Mouse (Mus musculus) small intestine, adult 2 months (tissue): ENCODE data around the gene Nfkb1. TPM values are rescaled to one million over a fixed set of nuclear protein-coding genes. Genes with fewer than 3 reads are reported as not detected.

Experiments
- H3K27ac ChIP-seq: fragments of 200-500 bp; 2 replicates; pipeline ENCODE4 v1.5.1; 2012; ENCODE audit warnings: low read depth, low read length, control low read depth, inconsistent platforms; ENCODE audit not compliant: insufficient read depth
- H3K27me3 ChIP-seq: fragments of 200-500 bp; 2 replicates; pipeline ENCODE4 v1.6.1; 2012; ENCODE audit warnings: mild to moderate bottlenecking, moderate library complexity, low read length, inconsistent platforms; ENCODE audit not compliant: control insufficient read depth, insufficient read depth
- H3K36me3 ChIP-seq: fragments of 200-500 bp; 2 replicates; pipeline ENCODE4 v1.6.1; 2012; ENCODE audit warnings: mild to moderate bottlenecking, low read length, control low read depth, inconsistent platforms; ENCODE audit not compliant: control insufficient read depth, insufficient read depth
- H3K4me1 ChIP-seq: fragments of 200-500 bp; 2 replicates; pipeline ENCODE4 v1.6.1; 2012; ENCODE audit warnings: low read length, inconsistent platforms, mixed read lengths; ENCODE audit not compliant: control insufficient read depth, insufficient read depth, insufficient read length
- H3K4me3 ChIP-seq: fragments of 200-500 bp; 2 replicates; pipeline ENCODE4 v1.5.1; 2012; ENCODE audit warnings: low read depth, mild to moderate bottlenecking, control low read depth, inconsistent platforms, low read length, moderate library complexity
- CTCF ChIP-seq: fragments of 200-500 bp; IDR thresholded peaks from 2 replicates; pipeline ENCODE4 v1.5.1; 2012; ENCODE audit warnings: low read depth, mild to moderate bottlenecking, control low read depth, inconsistent platforms, low read length, moderate library complexity, mixed read lengths; ENCODE audit not compliant: insufficient replicate concordance, insufficient read length; ENCODE audit errors: extremely low read depth
- POLR2A ChIP-seq: fragments of 200-500 bp; IDR thresholded peaks from 2 replicates; pipeline ENCODE4 v1.6.1; 2012; ENCODE audit warnings: low read depth, mild to moderate bottlenecking, control low read depth, inconsistent platforms, low read length, moderate library complexity
- WGBS: fragments of 180-500 bp; shearing (Covaris S2); methylation state at CpG from one replicate; pipeline ENCODE4 v1.1.7; 2018; 5-methylcytosine and 5-hydroxymethylcytosine counted together
- polyA plus RNA-seq: library from polyadenylated mRNA; depleted of rRNA; stranded (reverse); fragments of >200 nt; gene quantifications from 2 replicates; pipeline ENCODE4 v1.2.3, GENCODE M21; 2012; rRNA removed

The Nfkb1 gene
- 34.9 and 94.2 TPM in 2 replicates for polyA plus RNA-seq

DNA sequence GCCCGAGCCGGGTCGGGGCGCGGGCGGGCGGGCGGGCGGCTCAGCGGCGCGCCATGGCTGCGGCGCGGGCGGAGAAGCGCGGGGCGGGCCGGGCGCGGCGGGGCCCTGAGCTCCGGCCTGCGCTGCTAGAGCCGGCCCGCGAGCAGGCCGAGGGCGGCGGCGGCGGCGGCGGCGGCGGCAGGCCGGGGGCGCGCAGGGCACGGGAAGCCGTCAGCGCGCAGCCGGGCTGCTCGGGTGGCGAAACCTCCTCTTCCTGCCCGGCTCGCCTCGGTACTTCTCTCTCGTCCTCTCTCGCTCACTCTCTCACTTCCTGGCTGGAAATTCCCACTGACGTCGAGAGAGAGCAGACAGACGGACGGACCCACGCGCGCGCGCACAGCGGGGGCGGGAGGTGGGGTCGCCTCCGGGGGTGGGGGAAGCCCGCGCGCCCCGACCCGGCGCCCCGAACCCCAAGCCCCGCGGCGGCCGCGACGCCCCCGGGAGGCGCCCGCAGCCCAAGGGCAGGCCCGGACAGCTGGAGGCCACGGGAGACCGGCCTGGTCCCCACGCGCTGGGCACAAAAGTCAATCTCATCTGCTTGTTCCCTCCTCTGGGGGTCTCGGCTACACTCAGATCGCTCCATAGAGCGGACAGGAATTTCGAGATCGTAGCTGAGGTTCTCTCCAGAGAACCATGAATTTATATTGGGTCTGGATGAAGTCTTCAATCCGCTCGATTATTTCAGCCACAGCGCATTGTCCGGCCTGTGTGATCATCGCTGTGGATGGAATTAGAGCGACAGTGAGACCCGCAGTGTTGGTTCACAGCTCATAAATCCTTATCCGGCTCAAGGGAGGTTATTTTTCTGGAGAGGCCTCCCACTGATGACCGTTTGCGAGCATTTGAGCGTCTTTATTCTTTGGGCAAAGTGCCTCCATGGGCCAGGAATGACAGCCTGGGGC is at the start of gene Nfkb1:
Nfkb1 (minus strand) TSS at position 357 of the 941 bp plus-strand sequence.
- 2% methylated on average over 102 of the region's 102 CpGs for WGBS
- Histone ChIP-seq H3K27me3 (no peaks in the 10 kb centered on the region), H3K4me3 (peak within 1 kb of the TSS; percentile 98), H3K27ac (peak within 1 kb of the TSS; percentile 92), H3K4me1 (peaks cover 13% of the 10 kb centered on the region; the same call in 1 of the 2 replicates), H3K36me3 (0 out of 2 replicates have a peak, but pooled peaks cover under 1% of the 10 kb centered on the region)
- peak; percentile 53; the same call in 1 of the 2 replicates for TF ChIP-seq POLR2A
- no peak for TF ChIP-seq CTCF

DNA sequence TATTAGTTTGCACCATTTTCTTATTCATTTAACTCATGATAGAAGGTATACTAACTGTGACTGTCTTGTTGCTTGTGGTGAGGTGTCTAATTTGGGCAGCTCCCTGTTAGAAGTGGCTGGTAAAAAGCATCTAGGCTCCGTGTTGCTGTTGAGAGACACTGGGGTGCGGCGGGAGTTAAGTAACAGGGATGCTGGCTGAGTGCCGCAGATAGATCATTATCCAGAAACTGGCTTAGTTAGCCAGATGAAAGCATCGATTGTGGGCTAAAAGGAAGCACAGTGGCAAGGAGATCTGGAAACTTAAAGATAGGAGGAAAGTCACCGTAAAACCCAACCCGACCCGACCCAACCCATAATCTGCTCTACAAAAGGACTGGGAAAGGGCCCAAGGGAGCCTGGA is 49.4 kb upstream of the Nfkb1 start:
- no peak overlapping the region for H3K27ac ChIP-seq
- no peaks in the 10 kb centered on the region for H3K36me3 ChIP-seq
- H3K4me1 ChIP-seq: no peaks in the 10 kb centered on the region
- TF ChIP-seq CTCF (no peak), POLR2A (no peak)
- H3K27me3 ChIP-seq: no peaks in the 10 kb centered on the region
- H3K4me3 ChIP-seq: no peak overlapping the region
- WGBS: 74% methylated on average over 8 of the region's 8 CpGs

GRCm38 (mm10) chr3:135734736-135735135 is 43.4 kb upstream of the Nfkb1 start:
- Histone ChIP-seq H3K4me3 (no peak overlapping the region), H3K36me3 (no peaks in the 10 kb centered on the region), H3K27me3 (no peaks in the 10 kb centered on the region), H3K27ac (no peak overlapping the region), H3K4me1 (no peaks in the 10 kb centered on the region)
- TF ChIP-seq POLR2A (no peak), CTCF (no peak)
- WGBS: 56% methylated on average over 1 of the region's 1 CpGs

- TF ChIP-seq POLR2A (no peak), CTCF (no peak)
- no peaks in the 10 kb centered on the region for H3K36me3 ChIP-seq
- 24% methylated on average over 10 of the region's 10 CpGs for WGBS
- no peak overlapping the region for H3K4me3 ChIP-seq
- no peaks in the 10 kb centered on the region for H3K4me1 ChIP-seq
- H3K27ac ChIP-seq: no peak overlapping the region
- H3K27me3 ChIP-seq: no peaks in the 10 kb centered on the region
These were observed 41.5 kb upstream of the Nfkb1 start for GRCm38 (mm10) chr3:135732747-135733445.

- no peak overlapping the region for H3K4me3 ChIP-seq
- H3K4me1 ChIP-seq: no peaks in the 10 kb centered on the region
- H3K27me3 ChIP-seq: no peaks in the 10 kb centered on the region
- WGBS: 17% methylated on average over 17 of the region's 17 CpGs
- no peaks in the 10 kb centered on the region for H3K36me3 ChIP-seq
- no peak for TF ChIP-seq CTCF
- no peak overlapping the region for H3K27ac ChIP-seq
These were observed 40.1 kb upstream of the Nfkb1 start for GRCm38 (mm10) chr3:135731292-135732047.

DNA sequence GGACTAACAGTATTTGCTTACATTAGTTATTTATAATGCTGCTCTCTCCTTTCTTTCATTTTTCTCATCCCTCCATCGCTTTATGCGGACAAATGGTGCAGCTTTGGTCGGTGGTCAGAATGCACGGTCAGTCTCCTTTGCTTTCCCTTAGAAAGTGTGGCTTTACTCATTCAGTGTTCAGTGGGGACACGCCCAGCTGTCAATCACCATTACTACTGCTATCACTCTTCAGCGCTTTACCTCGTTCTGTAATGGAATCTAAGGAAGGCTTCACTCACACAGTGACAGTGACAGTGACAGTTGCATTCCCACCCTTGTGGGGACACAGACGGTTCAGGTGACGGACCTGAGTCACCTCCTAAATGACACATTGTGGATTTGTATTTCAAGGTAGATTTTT is 39.4 kb upstream of the Nfkb1 start:
- TF ChIP-seq POLR2A (no peak), CTCF (no peak)
- H3K4me1 ChIP-seq: no peaks in the 10 kb centered on the region
- H3K27ac ChIP-seq: no peak overlapping the region
- H3K27me3 ChIP-seq: no peaks in the 10 kb centered on the region
- 59% methylated on average over 9 of the region's 9 CpGs for WGBS
- no peaks in the 10 kb centered on the region for H3K36me3 ChIP-seq
- no peak overlapping the region for H3K4me3 ChIP-seq

DNA sequence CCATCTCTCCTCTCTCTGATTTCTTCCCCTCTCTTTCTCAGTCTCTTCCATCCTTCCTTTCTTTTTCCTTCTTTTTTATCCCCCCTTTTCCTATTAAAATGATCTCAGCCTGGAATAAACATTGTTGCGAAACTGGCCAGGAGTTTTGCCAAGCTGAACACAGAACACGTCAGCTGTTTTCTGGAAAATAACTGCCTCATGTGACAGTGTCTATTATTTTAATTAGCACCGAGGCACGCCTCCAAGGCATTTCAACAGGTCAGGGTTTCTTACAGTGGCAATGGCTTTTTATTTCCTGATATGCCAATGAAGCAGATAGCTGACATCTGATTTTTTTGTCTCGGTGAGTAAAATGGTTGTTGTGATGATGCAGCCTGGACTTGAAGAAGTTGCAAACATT is 38.2 kb upstream of the Nfkb1 start:
- no peak for TF ChIP-seq POLR2A
- no peak for TF ChIP-seq CTCF
- WGBS: 19% methylated on average over 5 of the region's 5 CpGs
- Histone ChIP-seq H3K36me3 (no peaks in the 10 kb centered on the region), H3K4me3 (no peak overlapping the region), H3K27me3 (no peaks in the 10 kb centered on the region), H3K27ac (no peak overlapping the region), H3K4me1 (no peaks in the 10 kb centered on the region)
